Comparison of ENCODE assay signal across 9 mouse cellular contexts in genomic region chr7:127259186-127259905, GRCm38 (mm10). TPM values are rescaled to one million over a fixed set of nuclear protein-coding genes. Genes with fewer than 3 reads are reported as not detected.
A peak's percentile ranks its signal among the peaks of the same experiment; 100 is the strongest.
DNase-seq lines count a peak whose midpoint lies in the region; ATAC-seq and TF ChIP-seq lines count a peak whose summit lies in the region.
"Had no signal": no experiment of that assay in that cellular context is flagged by ENCODE, and none has a peak within 500 bp of the region (broad histone marks: within the 10 kb centered on the region; RNA-seq: fewer than 3 reads in every experiment).

No protein-coding gene starts in this region.

- H3K4me2 ChIP-seq in heart, embryonic 11.5 days, result peak overlapping the region; percentile 86
- H3K4me2 ChIP-seq in midbrain, embryonic 11.5 days, result peak overlapping the region; percentile 83

- intact Hi-C loops in heart, postnatal 25 days (cut with DNase I), result loop anchor here (5.0 kb wide), 1 partner anchor 213 kb away; no protein-coding TSS in a partner anchor

- DNase-seq in heart, postnatal 25 days (ENCODE audit: low spot score), result no peak
- DNase-seq in hindbrain, embryonic 10.5 days (ENCODE audit: low spot score), result no peak
- DNase-seq in midbrain, embryonic 11.5 days (ENCODE audit: low spot score, missing footprints), result peak; percentile 72
- DNase-seq in urinary bladder, postnatal 25 days (ENCODE audit: low spot score), result no peak
- no peak for DNase-seq in kidney, postnatal 14 days
- DNase-seq: lung, postnatal 36 days had no signal

- no peak for TF ChIP-seq CTCF in E14TG2a.4 (conservative IDR thresholded peaks at IDR 0.05; ENCODE audit: low read length)

- H3K4me3 ChIP-seq in heart, embryonic 11.5 days (ENCODE audit: low read depth, low read length), result peak overlapping the region; percentile 74
- H3K4me3 ChIP-seq in E14TG2a.4 (replicated peaks; ENCODE audit: low read length), result peak overlapping the region; percentile 98
- H3K4me3 ChIP-seq in hindbrain, embryonic 10.5 days, result peak overlapping the region; percentile 72
- H3K4me3 ChIP-seq in midbrain, embryonic 11.5 days (ENCODE audit: low read depth, low read length), result peak overlapping the region; percentile 59

- H3K27ac ChIP-seq in heart, embryonic 11.5 days (ENCODE audit: low read depth, low read length), result no peak overlapping the region
- H3K27ac ChIP-seq in hindbrain, embryonic 10.5 days, result peak overlapping the region; percentile 88
- no peak overlapping the region for H3K27ac ChIP-seq in midbrain, embryonic 11.5 days (ENCODE audit: low read depth, low read length)

- no peaks in the 10 kb centered on the region for H3K9me3 ChIP-seq in heart, embryonic 11.5 days (replicated peaks; ENCODE audit: control insufficient read depth, low read length)
- H3K9me3 ChIP-seq in E14TG2a.4 (ENCODE audit: low read length), result no peaks in the 10 kb centered on the region
- no peaks in the 10 kb centered on the region for H3K9me3 ChIP-seq in hindbrain, embryonic 10.5 days
- H3K9me3 ChIP-seq in midbrain, embryonic 11.5 days (ENCODE audit: control insufficient read depth, low read length), result no peaks in the 10 kb centered on the region

- no peak overlapping the region; the same call in 1 of the 2 replicates for H3K9ac ChIP-seq in heart, embryonic 11.5 days (ENCODE audit: low read depth, low read length)
- H3K9ac ChIP-seq in midbrain, embryonic 11.5 days (ENCODE audit: low read length), result peak overlapping the region; percentile 77

- 72% methylated on average over 8 of the region's 8 CpGs for WGBS in heart, embryonic 11.5 days (ENCODE audit: insufficient replicate concordance)
- 76% methylated on average over 8 of the region's 8 CpGs for WGBS in hindbrain, embryonic 10.5 days
- 74% methylated on average over 8 of the region's 8 CpGs for WGBS in midbrain, embryonic 11.5 days

- no peaks in the 10 kb centered on the region; the same call in 1 of the 2 replicates for H3K36me3 ChIP-seq in heart, embryonic 11.5 days (ENCODE audit: control insufficient read depth, insufficient read depth, low read length)
- peaks cover 44% of the 10 kb centered on the region for H3K36me3 ChIP-seq in E14TG2a.4 (ENCODE audit: insufficient read depth, low read length)
- peaks cover 36% of the 10 kb centered on the region for H3K36me3 ChIP-seq in hindbrain, embryonic 10.5 days
- no peaks in the 10 kb centered on the region for H3K36me3 ChIP-seq in midbrain, embryonic 11.5 days (ENCODE audit: control insufficient read depth, insufficient read depth, low read length)

- ATAC-seq in heart, embryonic 11.5 days (replicated peaks; ENCODE audit: insufficient number of reproducible peaks, low FRiP score, low TSS enrichment), result no peak
- ATAC-seq in midbrain, embryonic 11.5 days (ENCODE audit: low FRiP score), result no peak
- ATAC-seq in activated CD4-positive, CD25-positive, alpha-beta regulatory T cell, adult 4 months, result no peak

- peaks cover 18% of the 10 kb centered on the region; the same call in 1 of the 2 replicates for H3K4me1 ChIP-seq in heart, embryonic 11.5 days (ENCODE audit: control insufficient read depth, insufficient read depth, low read length)
- peaks cover 60% of the 10 kb centered on the region for H3K4me1 ChIP-seq in E14TG2a.4 (replicated peaks; ENCODE audit: low read depth, low read length)
- peaks cover 33% of the 10 kb centered on the region for H3K4me1 ChIP-seq in hindbrain, embryonic 10.5 days (replicated peaks)
- peaks cover 20% of the 10 kb centered on the region for H3K4me1 ChIP-seq in midbrain, embryonic 11.5 days (ENCODE audit: control insufficient read depth, insufficient read depth, low read length)

- no peaks in the 10 kb centered on the region for H3K27me3 ChIP-seq in heart, embryonic 11.5 days (ENCODE audit: control insufficient read depth, insufficient read depth, low read length)
- H3K27me3 ChIP-seq in E14TG2a.4 (ENCODE audit: insufficient read depth, low read length), result no peaks in the 10 kb centered on the region
- H3K27me3 ChIP-seq in hindbrain, embryonic 10.5 days (ENCODE audit: insufficient read depth, poor library complexity, severe bottlenecking), result no peaks in the 10 kb centered on the region
- H3K27me3 ChIP-seq in midbrain, embryonic 11.5 days (ENCODE audit: control insufficient read depth, insufficient read depth, low read length), result no peaks in the 10 kb centered on the region

RNA-seq across cellular contexts. Expression of gene Dctpp1, which starts 1.2 kb away (rescaled TPM):
- polyA plus RNA-seq in heart, embryonic 11.5 days (2014; fragmentation: Nextera tagmentation; extraction: Ambion mirVana), result 184 and 197 TPM in 2 replicates
- total RNA-seq in heart, postnatal 25 days (2021), result 10 to 100 TPM; 46.7 to 47.5 TPM
- polyA plus RNA-seq in hindbrain, embryonic 10.5 days (2016; fragmentation: Nextera tagmentation; extraction: Ambion mirVana), result 284 and 329 TPM in 2 replicates
- 235 and 254 TPM in 2 replicates for polyA plus RNA-seq in midbrain, embryonic 11.5 days (2014; fragmentation: Nextera tagmentation; extraction: Ambion mirVana)
- polyA plus RNA-seq in activated CD4-positive, CD25-positive, alpha-beta regulatory T cell, adult 4 months (2017; shearing (Covaris generic)), result 10 to 100 TPM; 48.1 to 69.5 TPM

RNA-seq across cellular contexts. Expression of gene Sephs2, which starts 14.5 kb away (rescaled TPM):
- 80.8 and 87.8 TPM in 2 replicates for polyA plus RNA-seq in heart, embryonic 11.5 days (2014; fragmentation: Nextera tagmentation; extraction: Ambion mirVana)
- 10 to 100 TPM; 27.8 to 30.0 TPM for total RNA-seq in heart, postnatal 25 days (2021)
- polyA plus RNA-seq in hindbrain, embryonic 10.5 days (2016; fragmentation: Nextera tagmentation; extraction: Ambion mirVana), result 69.8 and 76.2 TPM in 2 replicates
- polyA plus RNA-seq in midbrain, embryonic 11.5 days (2014; fragmentation: Nextera tagmentation; extraction: Ambion mirVana), result 79.0 and 84.5 TPM in 2 replicates
- polyA plus RNA-seq in activated CD4-positive, CD25-positive, alpha-beta regulatory T cell, adult 4 months (2017; shearing (Covaris generic)), result 10 to 100 TPM; 29.9 to 31.3 TPM

RNA-seq across cellular contexts. Expression of gene Zfp771, which starts 15.3 kb away (rescaled TPM):
- polyA plus RNA-seq in heart, embryonic 11.5 days (2014; fragmentation: Nextera tagmentation; extraction: Ambion mirVana), result 35.6 and 39.7 TPM in 2 replicates
- 10 to 100 TPM; 17.1 to 20.9 TPM for total RNA-seq in heart, postnatal 25 days (2021)
- 62.4 and 70.1 TPM in 2 replicates for polyA plus RNA-seq in hindbrain, embryonic 10.5 days (2016; fragmentation: Nextera tagmentation; extraction: Ambion mirVana)
- 49.3 and 54.0 TPM in 2 replicates for polyA plus RNA-seq in midbrain, embryonic 11.5 days (2014; fragmentation: Nextera tagmentation; extraction: Ambion mirVana)
- 1 to 10 TPM in 1 of 2 experiments, under 1 TPM in 1; 0.29 to 1.1 TPM for polyA plus RNA-seq in activated CD4-positive, CD25-positive, alpha-beta regulatory T cell, adult 4 months (2017; shearing (Covaris generic))

RNA-seq across cellular contexts. Expression of gene Sept1, which starts 26.4 kb away (rescaled TPM):
- polyA plus RNA-seq in heart, embryonic 11.5 days (2014; fragmentation: Nextera tagmentation; extraction: Ambion mirVana), result 19.8 and 23.1 TPM in 2 replicates
- 1 to 10 TPM; 3.2 to 6.7 TPM for total RNA-seq in heart, postnatal 25 days (2021)
- 32.4 and 33.8 TPM in 2 replicates for polyA plus RNA-seq in hindbrain, embryonic 10.5 days (2016; fragmentation: Nextera tagmentation; extraction: Ambion mirVana)
- polyA plus RNA-seq in midbrain, embryonic 11.5 days (2014; fragmentation: Nextera tagmentation; extraction: Ambion mirVana), result 24.6 and 29.8 TPM in 2 replicates
- polyA plus RNA-seq in activated CD4-positive, CD25-positive, alpha-beta regulatory T cell, adult 4 months (2017; shearing (Covaris generic)), result 100 to 1,000 TPM; 811 to 836 TPM

RNA-seq across cellular contexts. Expression of gene Zfp553, which starts 26.5 kb away (rescaled TPM):
- 12.3 and 14.6 TPM in 2 replicates for polyA plus RNA-seq in heart, embryonic 11.5 days (2014; fragmentation: Nextera tagmentation; extraction: Ambion mirVana)
- total RNA-seq in heart, postnatal 25 days (2021), result 1 to 10 TPM; 6.0 to 7.1 TPM
- 78.7 and 81.0 TPM in 2 replicates for polyA plus RNA-seq in hindbrain, embryonic 10.5 days (2016; fragmentation: Nextera tagmentation; extraction: Ambion mirVana)
- 30.3 and 32.4 TPM in 2 replicates for polyA plus RNA-seq in midbrain, embryonic 11.5 days (2014; fragmentation: Nextera tagmentation; extraction: Ambion mirVana)
- polyA plus RNA-seq in activated CD4-positive, CD25-positive, alpha-beta regulatory T cell, adult 4 months (2017; shearing (Covaris generic)), result 1 to 10 TPM; 4.1 to 8.0 TPM

Comparison
In these comparisons a context has a peak if more than half of its experiments do, and no peak if none do; other contexts are left out.
1. RNA of gene Zfp771, which starts 15.3 kb away (polyA plus RNA-seq): 62.4 to 70.1 TPM in hindbrain, embryonic 10.5 days, 49.3 to 54.0 TPM in midbrain, embryonic 11.5 days and 35.6 to 39.7 TPM in heart, embryonic 11.5 days; 0.29 to 1.1 TPM in activated CD4-positive, CD25-positive, alpha-beta regulatory T cell, adult 4 months; every median in the first group is over 10 times any median in the second.
2. Peak in every context shown above with its lines, with median percentiles within 50 percentile points of each other: H3K4me3 ChIP-seq.